Mouse (Mus musculus) limb, embryonic 14.5 days (tissue): Measurements from ENCODE around the gene Notch4. TPM values are rescaled to one million over a fixed set of nuclear protein-coding genes. Genes with fewer than 3 reads are reported as not detected.

ENCODE experiments used
- ATAC-seq: fragments of 200-750 bp; cut with Nextera tagmentation; 2 replicates; pipeline ENCODE4 v1.8.0; 2017; ENCODE audit warnings: low read depth, moderate number of reproducible peaks, moderate TSS enrichment; ENCODE audit not compliant: low FRiP score
- DNase-seq: peaks from one replicate; pipeline ENCODE4 v3.0.0-alpha.2; 2015; ENCODE audit warnings: low spot score
- H3K27ac ChIP-seq: fragments of 300-500 bp; sonication (generic); replicated peaks from 2 replicates; pipeline ENCODE4 v1.5.1; 2014; ENCODE audit warnings: low read depth, mild to moderate bottlenecking, low read length, moderate library complexity, mixed read lengths
- H3K27me3 ChIP-seq: fragments of 300-500 bp; sonication (generic); 2 replicates; pipeline ENCODE4 v1.6.1; 2014; ENCODE audit warnings: low read length, mixed read lengths; ENCODE audit not compliant: control insufficient read depth, insufficient read depth
- H3K36me3 ChIP-seq: fragments of 300-500 bp; sonication (generic); 2 replicates; pipeline ENCODE4 v1.6.1; 2014; ENCODE audit warnings: mild to moderate bottlenecking, low read length, moderate library complexity, mixed read lengths; ENCODE audit not compliant: control insufficient read depth, insufficient read depth
- H3K4me1 ChIP-seq: fragments of 300-500 bp; sonication (generic); 2 replicates; pipeline ENCODE4 v1.6.1; 2014; ENCODE audit warnings: antibody characterized with exemption, low read length, mixed read lengths; ENCODE audit not compliant: control insufficient read depth, insufficient read depth
- H3K4me2 ChIP-seq: fragments of 300-500 bp; sonication (generic); replicated peaks from 2 replicates; pipeline ENCODE4 v1.6.1; 2014; ENCODE audit warnings: low read depth, mild to moderate bottlenecking, low read length, moderate library complexity; ENCODE audit not compliant: severe bottlenecking
- H3K4me3 ChIP-seq: fragments of 300-500 bp; sonication (generic); replicated peaks from 2 replicates; pipeline ENCODE4 v1.5.1; 2014; ENCODE audit warnings: low read length
- H3K9ac ChIP-seq: fragments of 300-500 bp; sonication (generic); 2 replicates; pipeline ENCODE4 v1.6.1; 2014; ENCODE audit warnings: mild to moderate bottlenecking, low read depth, low read length, moderate library complexity; ENCODE audit not compliant: severe bottlenecking
- H3K9me3 ChIP-seq: fragments of 300-500 bp; sonication (generic); 2 replicates; pipeline ENCODE4 v1.6.1; 2016; ENCODE audit warnings: low read length; ENCODE audit not compliant: control insufficient read depth
- POLR2A ChIP-seq: fragments of 200-500 bp; IDR thresholded peaks from 2 replicates; pipeline ENCODE4 v1.8.0; 2012; ENCODE audit warnings: inconsistent platforms, mild to moderate bottlenecking, moderate library complexity, borderline replicate concordance; ENCODE audit not compliant: insufficient read depth, insufficient read length; ENCODE audit errors: extremely low read depth
- WGBS: fragments of 180-500 bp; shearing (Covaris S2); extraction: QIAGEN DNeasy Blood & Tissue Kit; methylation state at CpG from one replicate; pipeline ENCODE4 v1.1.7; 2014; 5-methylcytosine and 5-hydroxymethylcytosine counted together
- polyA plus RNA-seq, 2 experiments: library from polyadenylated mRNA; depleted of rRNA in 1 of 2; stranded (reverse) in 1 of 2; unstranded in 1 of 2; fragments of >200 nt; fragmentation: Nextera tagmentation in 1 of 2; extraction: Ambion mirVana in 1 of 2; gene quantifications; 2 replicates each; pipeline versions ENCODE4 v1.2.1 to v1.2.3; 2012 to 2014

Gene Notch4
- polyA plus RNA-seq, 2 experiments, result 4.3 to 9.6 TPM

DNA sequence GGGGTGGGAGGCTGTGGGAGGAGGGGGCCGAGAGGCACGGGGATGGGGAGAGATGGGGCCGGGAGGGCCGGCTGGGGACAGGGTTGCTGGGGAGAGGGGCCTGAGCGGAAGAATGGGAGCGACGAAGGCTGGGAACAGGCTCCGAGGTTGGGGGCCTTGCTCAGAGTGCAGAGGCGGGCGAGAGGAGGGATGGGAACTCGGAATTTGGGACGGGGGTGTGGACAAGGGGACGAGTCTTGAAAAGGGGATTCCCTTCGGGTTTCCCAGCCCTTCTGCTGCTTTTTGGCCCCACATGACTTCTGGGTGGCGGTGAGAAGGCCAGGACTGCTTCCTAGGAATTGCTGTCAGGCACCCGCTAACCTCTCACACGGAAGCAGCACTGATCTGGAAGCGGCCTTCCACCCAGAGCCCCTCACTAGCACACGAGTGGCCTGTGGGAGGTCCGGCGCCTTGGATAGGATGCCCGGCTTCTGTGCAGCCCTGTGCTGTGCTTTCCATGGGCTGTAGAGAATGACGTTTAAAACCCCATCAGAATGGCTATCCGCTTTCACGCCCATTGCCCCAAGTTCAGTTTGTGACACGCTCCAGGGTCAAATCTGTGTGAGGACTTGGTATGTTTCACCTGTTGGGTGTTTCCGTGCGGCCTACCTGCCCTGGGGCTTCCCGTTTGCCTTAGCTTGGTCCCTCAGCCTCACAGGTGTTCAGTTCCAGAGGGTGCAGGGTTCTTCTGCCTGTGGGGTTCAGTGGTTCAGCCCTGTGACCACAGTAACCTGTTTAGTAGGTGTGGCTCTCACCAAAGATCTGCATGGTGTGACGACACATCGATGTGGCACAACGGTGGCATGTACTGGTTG lies 42.3 kb downstream of the Notch4 start:
- no peak for ATAC-seq
- peaks cover 28% of the 10 kb centered on the region for H3K36me3 ChIP-seq
- peak overlapping the region; percentile 88 for H3K9ac ChIP-seq
- peak overlapping the region; percentile 95 for H3K4me3 ChIP-seq
- peaks cover 26% of the 10 kb centered on the region for H3K4me1 ChIP-seq
- peak overlapping the region; percentile 92 for H3K4me2 ChIP-seq
- 15% methylated on average over 28 of the region's 32 CpGs for WGBS
- DNase-seq, result no peak
- no peaks in the 10 kb centered on the region for H3K27me3 ChIP-seq
- peak overlapping the region; percentile 44; the same call in 1 of the 2 replicates for H3K27ac ChIP-seq
- TF ChIP-seq POLR2A, result no peak
- no peaks in the 10 kb centered on the region for H3K9me3 ChIP-seq

DNA sequence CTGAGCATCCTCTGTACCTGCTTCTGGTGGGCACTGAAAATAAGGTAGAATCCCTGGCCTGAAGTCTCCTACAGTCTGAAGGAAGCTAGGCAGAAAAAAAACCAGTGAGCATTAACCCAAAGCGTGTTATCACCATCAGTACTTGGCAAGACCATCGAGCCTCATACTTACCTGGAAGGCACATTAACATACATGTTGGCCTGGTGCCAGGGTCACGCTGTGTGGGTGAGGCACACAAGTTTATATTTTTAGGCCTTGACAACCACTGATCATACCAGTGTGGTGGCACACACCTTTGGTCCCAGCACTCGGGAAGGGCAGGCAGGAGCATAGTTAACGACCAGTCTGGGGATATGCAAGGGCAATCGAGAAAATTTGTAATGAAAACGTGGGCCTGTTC lies 43.9 kb downstream of the Notch4 start:
- Histone ChIP-seq H3K4me3 (no peak overlapping the region), H3K4me2 (no peak overlapping the region), H3K27me3 (no peaks in the 10 kb centered on the region), H3K9me3 (no peaks in the 10 kb centered on the region), H3K36me3 (peaks cover 37% of the 10 kb centered on the region), H3K27ac (no peak overlapping the region), H3K4me1 (peaks cover 19% of the 10 kb centered on the region), H3K9ac (peak overlapping the region; percentile 8; the same call in 1 of the 2 replicates)
- DNase-seq (no peak), ATAC-seq (no peak)
- WGBS, result 73% methylated on average over 7 of the region's 7 CpGs
- TF ChIP-seq POLR2A, result no peak

DNA sequence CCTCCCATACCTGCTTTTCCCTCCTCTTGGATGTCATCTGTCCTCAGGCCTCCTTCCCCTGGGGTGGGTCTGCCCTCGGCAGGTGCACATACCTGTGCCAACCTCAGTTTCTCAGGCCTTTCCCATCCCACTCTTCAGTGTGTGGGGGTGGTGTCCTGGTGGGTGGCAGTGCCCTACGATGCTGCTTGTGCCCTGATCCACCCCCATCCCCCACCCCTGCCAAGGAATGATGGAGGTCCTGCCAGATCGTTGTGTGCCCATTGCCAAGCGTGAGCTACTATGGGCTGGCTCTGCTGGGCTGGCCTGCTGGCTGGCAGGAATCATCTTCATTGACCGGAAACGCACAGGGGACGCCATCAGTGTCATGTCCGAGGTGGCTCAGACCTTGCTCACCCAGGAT lies 47.0 kb downstream of the Notch4 start:
- no peak for ATAC-seq
- peaks cover 66% of the 10 kb centered on the region for H3K36me3 ChIP-seq
- H3K9me3 ChIP-seq, result no peaks in the 10 kb centered on the region
- WGBS, result 94% methylated on average over 8 of the region's 8 CpGs
- H3K4me3 ChIP-seq, result no peak overlapping the region
- TF ChIP-seq POLR2A, result no peak
- DNase-seq, result no peak
- no peak overlapping the region for H3K9ac ChIP-seq
- H3K4me2 ChIP-seq, result no peak overlapping the region
- H3K27me3 ChIP-seq, result no peaks in the 10 kb centered on the region
- peaks cover 11% of the 10 kb centered on the region for H3K4me1 ChIP-seq
- no peak overlapping the region for H3K27ac ChIP-seq

DNA sequence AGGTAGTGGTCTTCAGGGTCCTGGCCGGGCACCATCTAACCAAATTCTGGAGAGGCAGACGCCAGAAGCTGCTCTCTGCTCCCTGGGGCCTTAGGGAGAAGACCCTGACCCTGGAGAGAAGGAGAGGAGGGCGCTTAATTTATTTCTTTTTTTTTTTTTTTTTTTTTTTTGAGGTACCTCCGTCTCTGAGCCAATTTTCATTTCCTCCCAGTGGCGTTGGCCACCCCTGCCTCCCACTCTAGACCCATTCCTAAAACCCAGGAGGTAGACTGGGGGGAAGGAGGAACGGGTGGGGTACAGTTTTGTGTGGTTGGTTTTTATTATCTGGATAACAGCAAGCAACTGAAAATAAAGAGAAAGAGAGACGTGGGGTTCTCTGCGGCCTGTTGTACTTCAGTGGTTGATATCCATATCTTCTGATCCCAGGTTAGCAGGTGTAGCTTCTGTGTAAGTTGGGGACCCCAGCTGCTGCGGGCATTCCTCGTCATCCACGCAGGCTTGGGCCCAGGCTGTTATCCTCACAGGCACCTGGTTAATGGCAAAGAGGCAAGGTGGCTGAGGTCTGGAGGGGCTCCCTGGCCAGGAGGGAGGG lies 49.1 kb downstream of the Notch4 start:
- H3K36me3 ChIP-seq, result peaks cover 77% of the 10 kb centered on the region

DNA sequence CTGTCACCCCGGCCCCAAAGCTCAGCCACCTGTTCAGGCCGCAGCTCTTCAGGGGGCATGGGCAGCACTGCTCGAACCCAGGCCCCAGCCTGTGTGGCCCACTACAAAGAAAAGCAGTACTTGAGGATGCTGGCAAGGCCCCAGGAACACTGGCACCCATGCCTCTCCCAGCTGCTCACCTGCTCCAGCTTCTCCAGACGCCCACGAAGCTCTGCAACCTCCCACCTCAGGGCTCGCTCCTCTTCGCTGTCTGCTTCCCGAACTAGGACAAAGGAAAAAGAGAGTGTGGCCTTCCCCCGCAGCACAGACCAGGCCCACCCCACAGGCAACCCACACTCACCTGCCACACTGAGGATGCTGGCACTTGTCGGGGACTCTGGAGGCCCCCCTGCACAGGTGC lies 49.8 kb downstream of the Notch4 start:
- H3K36me3 ChIP-seq, result peaks cover 74% of the 10 kb centered on the region
- no peak overlapping the region for H3K4me2 ChIP-seq
- ATAC-seq, result no peak
- H3K9me3 ChIP-seq, result no peaks in the 10 kb centered on the region
- H3K27me3 ChIP-seq, result no peaks in the 10 kb centered on the region
- DNase-seq, result no peak
- no peak overlapping the region for H3K27ac ChIP-seq
- H3K4me1 ChIP-seq, result 0 out of 2 replicates have a peak, but pooled peaks cover under 1% of the 10 kb centered on the region
- no peak for TF ChIP-seq POLR2A
- H3K9ac ChIP-seq, result no peak overlapping the region
- H3K4me3 ChIP-seq, result no peak overlapping the region
- WGBS, result 94% methylated on average over 10 of the region's 10 CpGs

More for the DNA sequence above, 49.1 kb downstream of the Notch4 start:
- Histone ChIP-seq H3K4me2 (no peak overlapping the region), H3K9ac (no peak overlapping the region), H3K4me1 (0 out of 2 replicates have a peak, but pooled peaks cover 4% of the 10 kb centered on the region), H3K9me3 (no peaks in the 10 kb centered on the region), H3K27ac (no peak overlapping the region), H3K27me3 (no peaks in the 10 kb centered on the region), H3K4me3 (no peak overlapping the region)
- ATAC-seq (no peak), DNase-seq (no peak)
- WGBS, result 83% methylated on average over 11 of the region's 11 CpGs
- TF ChIP-seq POLR2A, result no peak
